Mouse (Mus musculus) gastrocnemius, adult 18-20 months (tissue): ENCODE results near the gene Tldc1. TPM values are rescaled to one million over a fixed set of nuclear protein-coding genes. Genes with fewer than 3 reads are reported as not detected.

Experiments
- DNase-seq: peaks from one replicate; pipeline ENCODE4 v3.0.0; 2021; ENCODE audit warnings: low spot score
- total RNA-seq, 2 experiments: library from RNA; stranded (reverse); gene quantifications; 2 replicates each; pipeline ENCODE4 v1.2.3; 2021

Gene Tldc1
- total RNA-seq, 2 experiments from 2014 or later: 3.4 TPM

- DNase-seq: no peak
Measured at GRCm38 (mm10) chr8:119776668-119777245, 1.5 kb downstream of the Tldc1 start.

GRCm38 (mm10) chr8:119765761-119766444 lies 12.3 kb downstream of the Tldc1 start:
- no peak for DNase-seq

GRCm38 (mm10) chr8:119765311-119765710 lies 12.9 kb downstream of the Tldc1 start:
- no peak for DNase-seq

GRCm38 (mm10) chr8:119762226-119763220 lies 15.7 kb downstream of the Tldc1 start:
- DNase-seq: no peak

- no peak for DNase-seq
Measured at GRCm38 (mm10) chr8:119761692-119762091, 16.5 kb downstream of the Tldc1 start.

- DNase-seq: no peak
Measured at GRCm38 (mm10) chr8:119756538-119756937, 21.7 kb downstream of the Tldc1 start.

GRCm38 (mm10) chr8:119756147-119756461 lies 22.1 kb downstream of the Tldc1 start:
- DNase-seq: no peak

GRCm38 (mm10) chr8:119755238-119756146 lies 22.7 kb downstream of the Tldc1 start:
- no peak for DNase-seq

GRCm38 (mm10) chr8:119744604-119745003 lies 33.6 kb downstream of the Tldc1 start:
- no peak for DNase-seq

- peak; percentile 13 for DNase-seq
Measured at GRCm38 (mm10) chr8:119743291-119744026, 34.8 kb downstream of the Tldc1 start.

- DNase-seq: no peak
Measured at GRCm38 (mm10) chr8:119742409-119742808, 35.8 kb downstream of the Tldc1 start.

- DNase-seq: no peak
Measured at GRCm38 (mm10) chr8:119740634-119741033, 37.6 kb downstream of the Tldc1 start.

GRCm38 (mm10) chr8:119738129-119738907 lies 39.9 kb downstream of the Tldc1 start:
- no peak for DNase-seq

- no peak for DNase-seq
Measured at GRCm38 (mm10) chr8:119737093-119737900, 40.9 kb downstream of the Tldc1 start.

- DNase-seq: no peak
Measured at GRCm38 (mm10) chr8:119736348-119736917, 41.8 kb downstream of the Tldc1 start.

- DNase-seq: no peak
Measured at GRCm38 (mm10) chr8:119732072-119732471, 46.1 kb downstream of the Tldc1 start.

- no peak for DNase-seq
Measured at GRCm38 (mm10) chr8:119728351-119728895, 49.8 kb downstream of the Tldc1 start.

- DNase-seq: no peak
Measured at GRCm38 (mm10) chr8:119727093-119727492, 51.1 kb downstream of the Tldc1 start.
